Mouse (Mus musculus): Measurements from ENCODE around the gene Pkn3. TPM values are rescaled to one million over a fixed set of nuclear protein-coding genes. Genes with fewer than 3 reads are reported as not detected.

The Pkn3 gene
- polyA plus RNA-seq, 1 experiment = 2.0 TPM

- peak in 1 of 2 experiments; percentile 48 for DNase-seq (ENCODE audit: extremely low spot score in 1 of 2, low spot score in 1 of 2)
Measured at GRCm38 (mm10) chr2:30062249-30063093, 15.0 kb upstream of the Pkn3 start.

- no peak for DNase-seq (ENCODE audit: extremely low spot score in 1 of 2, low spot score in 1 of 2)
Measured at GRCm38 (mm10) chr2:30063235-30063634, 14.2 kb upstream of the Pkn3 start.

GRCm38 (mm10) chr2:30063791-30064190 is 13.7 kb upstream of the Pkn3 start:
- DNase-seq (ENCODE audit: extremely low spot score in 1 of 2, low spot score in 1 of 2) = no peak

- no peak for DNase-seq (ENCODE audit: extremely low spot score in 1 of 2, low spot score in 1 of 2)
Measured at GRCm38 (mm10) chr2:30064298-30064697, 13.2 kb upstream of the Pkn3 start.

GRCm38 (mm10) chr2:30066046-30066901 is 11.2 kb upstream of the Pkn3 start:
- peak; percentile 77 to 90 for DNase-seq (ENCODE audit: extremely low spot score in 1 of 2, low spot score in 1 of 2)

- DNase-seq (ENCODE audit: extremely low spot score in 1 of 2, low spot score in 1 of 2) = no peak
Measured at GRCm38 (mm10) chr2:30067031-30067888, 10.2 kb upstream of the Pkn3 start.

- no peak for DNase-seq (ENCODE audit: extremely low spot score in 1 of 2, low spot score in 1 of 2)
Measured at GRCm38 (mm10) chr2:30067962-30068361, 9.5 kb upstream of the Pkn3 start.

- no peak for DNase-seq (ENCODE audit: extremely low spot score in 1 of 2, low spot score in 1 of 2)
Measured at GRCm38 (mm10) chr2:30072875-30073274, 4.6 kb upstream of the Pkn3 start.

GRCm38 (mm10) chr2:30073285-30073684 is 4.2 kb upstream of the Pkn3 start:
- DNase-seq (ENCODE audit: extremely low spot score in 1 of 2, low spot score in 1 of 2) = no peak

- no peak for DNase-seq (ENCODE audit: extremely low spot score in 1 of 2, low spot score in 1 of 2)
Measured at GRCm38 (mm10) chr2:30075625-30076024, 1.9 kb upstream of the Pkn3 start.

GRCm38 (mm10) chr2:30076439-30076838 is 1.0 kb upstream of the Pkn3 start:
- no peak for DNase-seq (ENCODE audit: extremely low spot score in 1 of 2, low spot score in 1 of 2)

- no peak for DNase-seq (ENCODE audit: extremely low spot score in 1 of 2, low spot score in 1 of 2)
Measured at GRCm38 (mm10) chr2:30076959-30077358, 525 bp upstream of the Pkn3 start.

GRCm38 (mm10) chr2:30078349-30078712 is 847 bp downstream of the Pkn3 start:
- no peak for DNase-seq (ENCODE audit: extremely low spot score in 1 of 2, low spot score in 1 of 2)

- DNase-seq (ENCODE audit: extremely low spot score in 1 of 2, low spot score in 1 of 2) = no peak
Measured at GRCm38 (mm10) chr2:30078760-30079159, 1.3 kb downstream of the Pkn3 start.

GRCm38 (mm10) chr2:30080181-30080800 is 2.8 kb downstream of the Pkn3 start:
- DNase-seq (ENCODE audit: extremely low spot score in 1 of 2, low spot score in 1 of 2) = no peak

- DNase-seq (ENCODE audit: extremely low spot score in 1 of 2, low spot score in 1 of 2) = no peak
Measured at GRCm38 (mm10) chr2:30084113-30084512, 6.6 kb downstream of the Pkn3 start.

GRCm38 (mm10) chr2:30084632-30085031 is 7.1 kb downstream of the Pkn3 start:
- no peak for DNase-seq (ENCODE audit: extremely low spot score in 1 of 2, low spot score in 1 of 2)

GRCm38 (mm10) chr2:30087310-30087709 is 9.8 kb downstream of the Pkn3 start:
- DNase-seq (ENCODE audit: extremely low spot score in 1 of 2, low spot score in 1 of 2) = no peak

- no peak for DNase-seq (ENCODE audit: extremely low spot score in 1 of 2, low spot score in 1 of 2)
Measured at GRCm38 (mm10) chr2:30091521-30091920, 14.0 kb downstream of the Pkn3 start.

- DNase-seq (ENCODE audit: extremely low spot score in 1 of 2, low spot score in 1 of 2) = no peak
Measured at GRCm38 (mm10) chr2:30092280-30092918, 14.9 kb downstream of the Pkn3 start.
